Mouse (Mus musculus): ENCODE results near the gene Pik3r5.

Gene Pik3r5

GRCm38 (mm10) chr11:68401428-68401827 is 30.5 kb upstream of the Pik3r5 start:
- DNase-seq (ENCODE audit: low read depth) = no peak

GRCm38 (mm10) chr11:68404185-68404584 is 27.7 kb upstream of the Pik3r5 start:
- DNase-seq (ENCODE audit: low read depth) = no peak

- DNase-seq (ENCODE audit: low read depth) = no peak
Measured at GRCm38 (mm10) chr11:68405576-68405975, 26.3 kb upstream of the Pik3r5 start.

DNA sequence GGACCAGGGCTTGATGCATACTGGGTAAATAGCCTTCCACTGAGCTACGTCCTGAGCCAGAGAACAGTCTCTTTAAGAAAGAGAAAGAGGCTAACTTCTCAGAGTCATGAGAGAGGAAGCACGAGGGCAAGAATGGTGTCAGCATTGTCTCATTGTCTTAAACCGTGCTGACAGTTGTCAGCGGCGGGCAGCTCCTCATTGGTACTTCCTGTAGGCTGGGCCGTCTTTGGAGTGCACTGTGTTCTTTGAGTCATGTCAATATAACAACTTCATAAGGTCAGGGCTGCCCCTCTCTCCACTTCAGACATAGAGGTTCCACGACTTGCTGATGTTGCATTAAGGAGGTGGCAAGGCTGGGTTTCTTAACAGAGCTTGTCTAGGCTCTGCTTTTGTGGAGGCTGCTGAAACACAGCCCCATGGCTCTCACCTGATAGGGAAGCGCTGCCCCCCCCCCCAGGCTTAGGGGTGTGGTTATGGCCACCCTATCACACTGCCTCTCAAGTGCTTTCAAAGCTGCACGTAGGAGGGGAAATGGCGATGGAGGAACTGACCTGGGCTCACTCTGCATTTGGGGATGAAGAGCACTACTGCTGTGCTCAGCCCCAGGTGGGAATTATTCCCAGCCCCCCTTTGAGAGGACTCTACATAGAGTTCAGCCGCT is 24.5 kb upstream of the Pik3r5 start:
- no peak for DNase-seq (ENCODE audit: low read depth)

DNA sequence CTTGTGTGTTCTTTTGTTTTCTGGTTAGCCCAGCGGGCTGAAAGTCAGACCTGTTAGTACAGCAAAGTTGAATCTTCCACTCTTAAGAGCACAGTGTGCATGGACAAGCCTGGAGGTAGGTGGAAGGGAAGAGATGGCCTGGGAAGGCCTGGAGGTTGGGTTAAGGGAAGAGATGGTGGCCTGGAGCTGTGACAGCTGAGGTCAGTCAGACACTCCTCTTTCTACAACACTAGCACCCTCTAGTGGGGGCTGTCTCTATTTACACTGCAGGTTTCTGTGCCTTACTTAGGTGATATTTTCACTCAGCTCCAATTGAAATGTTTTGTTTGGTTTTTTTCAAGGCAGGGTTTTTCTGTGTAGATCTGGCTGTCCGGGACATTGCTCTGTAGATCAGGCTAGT is 23.8 kb upstream of the Pik3r5 start:
- peak; percentile 70 for DNase-seq (ENCODE audit: low read depth)

DNA sequence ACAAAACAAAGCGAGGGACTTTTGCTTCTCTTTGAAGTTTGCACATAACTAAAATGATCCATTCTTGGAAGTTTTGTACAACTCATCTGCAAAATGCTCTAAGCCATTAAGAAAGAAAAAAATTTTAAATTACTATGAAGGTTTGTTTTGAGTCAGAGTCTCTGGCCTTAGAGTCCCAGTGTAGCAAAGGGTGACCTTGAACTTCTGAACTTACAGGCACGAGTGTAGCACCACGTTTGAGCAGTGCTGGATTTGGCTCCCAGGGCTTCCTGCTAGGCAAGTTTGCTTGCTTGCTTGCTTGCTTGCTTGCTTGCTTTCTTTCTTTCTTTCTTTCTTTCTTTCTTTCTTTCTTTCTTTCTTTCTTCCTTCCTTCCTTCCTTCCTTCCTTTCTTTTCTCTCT is 14.9 kb upstream of the Pik3r5 start:
- DNase-seq (ENCODE audit: low read depth) = no peak

DNA sequence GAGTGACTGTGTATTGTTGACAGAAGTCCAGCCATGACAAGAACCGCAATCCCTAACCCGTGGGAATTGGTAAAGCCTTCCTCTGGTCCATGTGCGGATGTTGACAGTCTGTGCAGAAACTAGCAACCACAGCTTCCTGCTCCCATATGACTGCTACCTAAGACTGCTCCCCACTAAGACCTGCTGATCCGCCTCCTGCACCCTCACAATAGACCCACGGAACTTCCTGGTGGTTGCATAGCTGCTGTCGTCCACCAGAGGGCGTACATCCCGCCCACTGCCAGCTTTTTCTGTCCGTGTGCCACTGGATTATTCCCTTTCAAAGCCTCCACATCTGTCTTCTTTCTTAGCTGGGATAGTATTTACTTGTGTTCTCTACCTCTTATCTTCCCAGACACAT is 14.1 kb upstream of the Pik3r5 start:
- no peak for DNase-seq (ENCODE audit: low read depth)

GRCm38 (mm10) chr11:68425492-68426315 is 6.2 kb upstream of the Pik3r5 start:
- DNase-seq (ENCODE audit: low read depth) = no peak

GRCm38 (mm10) chr11:68427083-68427570 is 4.8 kb upstream of the Pik3r5 start:
- no peak for DNase-seq (ENCODE audit: low read depth)

GRCm38 (mm10) chr11:68430662-68431061 is 1.3 kb upstream of the Pik3r5 start:
- no peak for DNase-seq (ENCODE audit: low read depth)

- no peak for DNase-seq (ENCODE audit: low read depth)
Measured at GRCm38 (mm10) chr11:68432361-68433021, 570 bp downstream of the Pik3r5 start.

DNA sequence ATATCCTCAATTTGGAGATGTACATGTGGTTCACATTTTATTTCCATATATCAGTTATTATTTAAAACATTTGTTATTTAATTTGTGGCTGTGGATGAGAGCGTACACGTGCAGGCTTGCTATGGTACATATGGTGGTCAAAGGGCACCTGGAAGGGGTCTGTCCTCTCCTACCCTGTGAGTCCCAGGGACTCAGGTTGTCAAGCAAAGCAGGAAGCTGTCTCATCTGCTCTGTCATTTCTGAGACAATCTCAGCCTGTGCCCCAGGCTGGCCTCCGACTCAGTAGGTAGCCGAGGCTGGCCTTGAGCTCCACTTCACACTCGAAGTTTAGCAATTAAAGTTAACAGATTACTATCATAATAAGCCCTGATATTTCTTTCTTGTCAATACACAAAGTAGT is 1.6 kb downstream of the Pik3r5 start:
- no peak for DNase-seq (ENCODE audit: low read depth)

GRCm38 (mm10) chr11:68434697-68435096 is 2.8 kb downstream of the Pik3r5 start:
- DNase-seq (ENCODE audit: low read depth) = no peak

DNA sequence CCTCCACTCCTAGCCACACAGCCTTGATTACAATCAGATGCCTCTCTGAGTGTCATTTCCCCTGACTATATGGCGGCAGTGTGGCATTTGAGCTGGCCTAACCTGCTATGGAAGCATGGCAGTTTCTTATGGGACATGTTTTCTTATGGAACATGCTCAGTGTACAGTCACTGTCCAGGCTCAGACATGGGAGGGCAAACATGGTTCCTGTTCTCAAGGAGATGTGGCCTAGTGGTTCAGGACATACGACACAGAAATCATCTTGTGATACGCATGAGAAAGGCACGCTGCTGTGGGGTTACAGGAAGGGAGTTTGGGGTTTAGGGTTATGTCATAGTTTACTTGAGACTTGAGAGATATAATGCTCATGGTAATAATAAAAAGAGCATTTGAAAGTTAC is 3.7 kb downstream of the Pik3r5 start:
- DNase-seq (ENCODE audit: low read depth) = no peak

DNA sequence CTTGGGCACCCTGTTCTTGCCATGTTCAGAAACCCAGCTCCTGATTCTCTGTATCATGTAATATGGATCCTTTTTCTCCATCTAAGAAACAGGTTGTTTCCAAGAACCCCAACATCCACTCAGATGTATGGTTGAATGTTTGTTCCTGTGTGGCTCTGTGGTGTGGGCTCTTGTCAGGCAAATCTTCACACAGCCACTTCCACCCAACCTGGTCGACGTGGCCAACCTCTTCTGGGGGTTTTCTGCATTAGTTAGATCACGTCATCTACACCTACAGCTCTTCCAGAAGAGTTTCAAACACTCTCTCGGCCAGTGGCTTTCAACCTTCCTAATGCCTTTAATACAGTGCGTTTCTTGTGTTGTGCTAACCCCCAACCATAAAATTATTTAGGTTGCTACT is 4.5 kb downstream of the Pik3r5 start:
- DNase-seq (ENCODE audit: low read depth) = no peak

- no peak for DNase-seq (ENCODE audit: low read depth)
Measured at GRCm38 (mm10) chr11:68440100-68440499, 8.2 kb downstream of the Pik3r5 start.

DNA sequence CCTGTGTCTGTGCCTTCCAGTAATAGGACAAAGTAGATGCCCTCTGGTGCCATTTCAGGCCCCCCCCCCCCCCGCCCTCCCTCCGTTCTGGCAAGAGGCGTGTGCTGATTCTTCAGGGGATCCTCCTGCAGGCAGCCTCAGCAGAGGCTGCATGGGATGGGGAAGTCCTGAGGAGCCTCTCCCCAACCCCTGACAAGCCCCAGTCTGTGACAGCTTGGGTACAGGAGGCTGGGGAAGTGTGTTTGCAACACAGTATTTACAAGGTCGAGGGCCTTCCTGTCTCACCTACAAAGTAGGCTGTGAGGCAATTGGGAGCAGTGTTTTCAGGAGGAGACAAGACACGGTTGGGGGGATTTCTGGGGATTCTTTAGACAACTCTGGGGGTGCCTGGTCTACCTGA is 9.0 kb downstream of the Pik3r5 start:
- no peak for DNase-seq (ENCODE audit: low read depth)

DNA sequence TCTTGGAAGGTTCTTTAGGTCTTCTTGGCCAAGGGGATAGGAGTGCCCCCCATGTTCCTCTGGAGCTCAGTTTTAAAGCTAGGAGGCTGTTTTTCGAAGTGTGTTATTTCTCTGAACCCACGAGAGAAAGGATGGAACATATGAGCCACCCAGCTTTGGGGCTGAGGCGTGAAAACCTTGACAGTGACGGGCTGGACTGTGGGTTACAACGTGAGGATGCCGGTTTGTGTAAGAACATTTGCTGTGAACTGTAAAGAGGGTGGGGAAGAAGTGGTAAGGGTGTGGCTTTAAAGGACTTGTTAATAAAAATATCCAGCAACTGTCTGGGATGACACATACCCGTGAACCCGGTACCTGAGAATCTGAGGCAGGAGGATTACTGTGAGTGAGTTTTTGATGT is 10.4 kb downstream of the Pik3r5 start:
- no peak for DNase-seq (ENCODE audit: low read depth)

DNA sequence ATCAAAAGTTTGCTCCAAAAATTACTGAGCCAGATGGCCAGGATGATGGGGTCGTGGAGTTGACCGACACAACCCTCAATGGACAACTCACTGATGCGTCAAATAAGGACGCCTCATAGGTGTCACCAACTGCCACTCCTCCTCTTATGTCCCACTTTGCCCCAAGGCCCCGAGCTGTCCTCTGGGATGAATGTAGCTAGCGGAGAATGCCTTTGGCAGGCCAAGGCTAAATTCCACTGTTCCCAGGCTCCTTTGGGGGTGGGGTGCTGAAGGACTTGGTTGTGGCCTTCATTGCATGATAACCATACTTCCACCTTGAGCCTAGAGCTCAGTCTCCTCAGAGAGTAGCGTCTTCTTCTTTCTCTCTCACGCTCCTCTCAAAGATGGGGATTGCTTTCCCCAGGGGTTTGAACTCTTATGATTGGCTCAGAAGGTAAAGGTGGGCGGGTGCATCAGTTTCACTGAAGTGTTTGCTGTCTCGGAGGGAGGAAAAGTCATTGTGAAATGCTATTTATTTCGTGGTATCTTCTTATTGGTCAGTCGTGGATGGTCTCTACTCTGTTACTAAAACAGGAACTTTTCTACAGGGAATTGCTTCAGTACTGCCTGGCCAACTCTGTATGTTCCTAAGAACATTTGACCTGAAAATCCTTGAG is 11.2 kb downstream of the Pik3r5 start:
- no peak for DNase-seq (ENCODE audit: low read depth)

DNA sequence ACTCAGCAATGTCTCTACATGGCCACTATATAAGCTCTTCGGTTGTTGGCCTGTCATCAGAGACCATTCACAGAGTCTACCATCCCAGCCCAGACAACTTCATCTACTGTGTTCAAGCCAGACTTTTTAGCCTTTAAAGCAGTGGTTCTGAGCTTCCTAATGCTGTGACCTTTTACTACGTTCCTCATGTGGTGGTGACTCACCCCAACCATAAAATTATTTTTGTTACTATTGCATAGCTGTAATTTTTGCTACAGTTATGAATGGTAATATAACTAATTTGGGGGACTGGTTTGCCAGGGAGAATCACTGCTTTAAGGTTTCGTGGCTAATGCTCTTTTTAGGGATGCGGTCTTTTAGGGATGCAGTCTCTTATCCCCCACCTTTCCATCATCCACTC is 14.0 kb downstream of the Pik3r5 start:
- DNase-seq (ENCODE audit: low read depth) = no peak

DNA sequence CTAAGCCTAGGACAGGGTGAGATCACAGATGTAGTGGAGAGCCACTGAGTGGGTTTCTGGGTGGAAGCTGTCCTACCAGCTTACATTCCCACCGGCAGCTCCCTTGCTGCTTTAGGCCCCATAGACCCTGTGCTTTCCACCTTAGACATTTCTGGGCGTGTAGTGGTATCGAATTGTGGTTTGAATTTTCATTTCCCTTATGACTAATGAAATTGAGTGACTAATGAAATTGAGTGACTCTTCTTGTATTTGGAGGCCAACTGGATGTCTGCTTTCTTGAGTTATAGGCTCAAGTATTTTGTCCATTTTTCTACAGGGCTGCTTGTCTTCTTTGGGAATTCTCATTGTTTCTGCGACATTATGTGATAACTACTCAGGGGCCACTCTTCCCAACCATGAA is 14.6 kb downstream of the Pik3r5 start:
- DNase-seq (ENCODE audit: low read depth) = no peak

DNA sequence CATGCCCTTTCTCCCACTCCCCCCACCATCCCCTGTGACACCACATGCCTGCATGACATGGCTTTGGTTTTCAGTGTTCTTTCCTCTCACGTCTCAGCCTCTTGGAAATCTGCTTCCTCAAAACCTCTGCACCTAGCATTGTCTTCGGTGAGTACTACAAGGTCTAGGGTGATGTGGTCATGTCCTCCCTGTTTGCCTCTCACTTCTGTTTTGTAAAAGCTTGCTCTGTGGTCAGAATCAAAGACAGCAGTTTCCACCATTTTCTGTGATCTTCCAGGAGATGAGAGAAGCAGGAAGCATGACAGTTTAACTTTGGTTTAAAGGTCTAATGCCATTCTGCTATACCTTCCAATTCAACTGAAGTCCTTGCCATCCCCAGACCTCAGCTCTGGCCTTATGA is 15.3 kb downstream of the Pik3r5 start:
- DNase-seq (ENCODE audit: low read depth) = no peak

GRCm38 (mm10) chr11:68448356-68448755 is 16.4 kb downstream of the Pik3r5 start:
- DNase-seq (ENCODE audit: low read depth) = no peak

Data from c-Kit-positive CD71-negative TER-119-negative erythroid progenitor cells, embryonic 14.5 days (primary cell).